Mouse (Mus musculus) T-helper 1 cell (primary cell): Measurements from ENCODE around the gene Trim24.
"Not testable (repeated sequence)": the region's sequence is repeated elsewhere in the genome, so short reads cannot be mapped to it uniquely, and the experiment has no call there.

Experiments
- in situ Hi-C: fragments of 300-600 bp; cut with MboI, MseI; formaldehyde crosslinking; loops from one replicate; pipeline ENCODE4 v1.15.1; 2025; ENCODE audit warnings: high pct_unique_total_duplicates

Trim24 gene

GRCm38 (mm10) chr6:37870245-37871136 lies at the start of gene Trim24:
Gene Trim24, plus strand, starts transcription at chr6:37870811.
- in situ Hi-C loops, result no loop called here

GRCm38 (mm10) chr6:37821531-37822051 lies 49.0 kb upstream of the Trim24 start:
- in situ Hi-C loops, result no loop called here

GRCm38 (mm10) chr6:37822390-37822789 lies 48.2 kb upstream of the Trim24 start:
- in situ Hi-C loops, result no loop called here

- in situ Hi-C loops, result no loop called here
These were observed 46.9 kb upstream of the Trim24 start for GRCm38 (mm10) chr6:37823731-37824130.

- in situ Hi-C loops, result not testable (repeated sequence)
These were observed 45.1 kb upstream of the Trim24 start for GRCm38 (mm10) chr6:37825331-37826115.

GRCm38 (mm10) chr6:37828955-37829354 lies 41.7 kb upstream of the Trim24 start:
- in situ Hi-C loops, result no loop called here

GRCm38 (mm10) chr6:37829631-37830030 lies 41.0 kb upstream of the Trim24 start:
- in situ Hi-C loops, result no loop called here

GRCm38 (mm10) chr6:37833691-37834090 lies 36.9 kb upstream of the Trim24 start:
- in situ Hi-C loops, result no loop called here

GRCm38 (mm10) chr6:37836951-37837565 lies 33.6 kb upstream of the Trim24 start:
- in situ Hi-C loops, result not testable (repeated sequence)

GRCm38 (mm10) chr6:37842779-37843605 lies 27.6 kb upstream of the Trim24 start:
- in situ Hi-C loops, result no loop called here

- in situ Hi-C loops, result no loop called here
These were observed 26.9 kb upstream of the Trim24 start for GRCm38 (mm10) chr6:37843647-37844273.

- in situ Hi-C loops, result not testable (repeated sequence)
These were observed 25.7 kb upstream of the Trim24 start for GRCm38 (mm10) chr6:37844947-37845346.

- in situ Hi-C loops, result not testable (repeated sequence)
These were observed 23.1 kb upstream of the Trim24 start for GRCm38 (mm10) chr6:37847531-37847930.

GRCm38 (mm10) chr6:37851352-37851751 lies 19.3 kb upstream of the Trim24 start:
- in situ Hi-C loops, result no loop called here

GRCm38 (mm10) chr6:37853289-37853688 lies 17.3 kb upstream of the Trim24 start:
- in situ Hi-C loops, result no loop called here

GRCm38 (mm10) chr6:37855384-37855783 lies 15.2 kb upstream of the Trim24 start:
- in situ Hi-C loops, result no loop called here

- in situ Hi-C loops, result not testable (repeated sequence)
These were observed 14.3 kb upstream of the Trim24 start for GRCm38 (mm10) chr6:37856300-37856699.

- in situ Hi-C loops, result no loop called here
These were observed 13.3 kb upstream of the Trim24 start for GRCm38 (mm10) chr6:37857196-37857874.

- in situ Hi-C loops, result no loop called here
These were observed 12.5 kb upstream of the Trim24 start for GRCm38 (mm10) chr6:37858126-37858525.

GRCm38 (mm10) chr6:37862893-37863292 lies 7.7 kb upstream of the Trim24 start:
- in situ Hi-C loops, result loop anchor here (5.0 kb wide), 1 partner anchor 281 kb away; no protein-coding TSS in a partner anchor
